Mouse (Mus musculus): Measurements from ENCODE around the gene Unc13b. TPM values are rescaled to one million over a fixed set of nuclear protein-coding genes. Genes with fewer than 3 reads are reported as not detected.

Unc13b gene
- polyA plus RNA-seq, 1 experiment: 66.7 TPM

DNA sequence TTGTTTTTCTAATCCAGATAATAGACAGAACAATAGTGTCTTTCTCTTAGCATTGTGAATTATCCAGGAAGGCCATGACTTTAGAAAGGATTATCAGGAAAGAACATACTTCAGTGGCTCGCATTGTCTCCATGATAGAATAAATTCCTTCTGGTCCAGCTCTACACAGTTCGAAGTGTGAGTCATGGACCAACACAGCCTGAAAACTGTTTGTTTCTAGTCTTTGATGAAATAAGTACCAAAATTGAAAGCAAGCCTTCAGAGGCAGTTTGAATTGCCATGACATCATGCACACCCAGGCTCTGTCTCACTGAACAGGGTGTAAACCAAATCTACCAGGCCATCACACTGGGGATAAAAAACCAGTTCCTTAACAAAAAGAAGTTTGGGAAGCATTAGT is 128.7 kb downstream of the Unc13b start:
- Histone ChIP-seq H3K4me1 (ENCODE audit: control insufficient read depth, insufficient read depth, low read length) (peaks cover 7% of the 10 kb centered on the region), H3K27ac (ENCODE audit: insufficient read depth, low read length) (no peak overlapping the region), H3K4me3 (ENCODE audit: insufficient read depth, low read length) (no peak overlapping the region)
- TF ChIP-seq CTCF (IDR thresholded peaks at IDR 0.05; ENCODE audit: extremely low read depth, insufficient read depth, low read length): no peak
- no peak for TF ChIP-seq POLR2A (IDR thresholded peaks at IDR 0.05; ENCODE audit: extremely low read depth, insufficient read depth, low read length)

DNA sequence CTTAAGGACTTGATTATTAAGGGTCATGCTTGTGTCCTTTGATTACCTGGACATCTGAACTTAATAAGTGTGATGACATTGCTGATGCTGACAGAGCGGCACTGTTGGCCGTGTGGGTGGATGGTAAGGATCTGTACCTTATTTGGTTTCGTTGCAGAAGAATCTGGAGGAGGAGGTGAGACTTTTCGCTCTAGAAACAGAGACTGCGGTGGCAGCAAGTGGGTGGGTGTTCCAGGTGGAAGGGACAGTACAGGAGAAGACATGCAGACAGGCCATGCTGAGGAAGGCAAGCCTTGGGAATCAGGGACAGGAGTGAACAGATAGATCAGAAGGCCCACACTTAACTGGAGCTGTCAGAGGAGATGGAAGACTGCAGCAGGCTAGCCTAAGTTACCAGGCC is 130.6 kb downstream of the Unc13b start:
- peaks cover 6% of the 10 kb centered on the region for H3K4me1 ChIP-seq (ENCODE audit: control insufficient read depth, insufficient read depth, low read length)
- no peak for TF ChIP-seq POLR2A (IDR thresholded peaks at IDR 0.05; ENCODE audit: extremely low read depth, insufficient read depth, low read length)
- TF ChIP-seq CTCF (IDR thresholded peaks at IDR 0.05; ENCODE audit: extremely low read depth, insufficient read depth, low read length): no peak
- H3K4me3 ChIP-seq (ENCODE audit: insufficient read depth, low read length): no peak overlapping the region
- no peak overlapping the region for H3K27ac ChIP-seq (ENCODE audit: insufficient read depth, low read length)

DNA sequence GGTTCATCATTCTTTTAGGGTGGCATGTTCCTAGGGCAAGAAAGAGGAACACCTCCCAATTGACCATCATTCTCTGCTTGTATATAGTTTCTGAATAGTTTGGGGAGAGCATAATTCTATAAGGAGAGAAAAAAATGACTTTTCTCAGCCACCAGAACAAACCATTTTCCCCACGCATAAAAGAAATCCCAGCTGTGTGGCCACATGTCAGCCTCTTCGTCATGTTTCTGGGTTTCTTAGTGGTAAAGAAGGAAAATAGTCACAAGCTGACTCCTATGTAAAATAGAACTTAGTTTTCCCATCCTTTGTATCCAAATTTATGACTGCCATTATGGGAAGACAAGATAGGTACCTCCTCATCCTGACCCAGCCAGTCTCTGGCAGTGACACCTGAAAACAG is 146.2 kb downstream of the Unc13b start:
- H3K27ac ChIP-seq (ENCODE audit: insufficient read depth, low read length): no peak overlapping the region
- no peak overlapping the region for H3K4me3 ChIP-seq (ENCODE audit: insufficient read depth, low read length)
- no peak for TF ChIP-seq POLR2A (IDR thresholded peaks at IDR 0.05; ENCODE audit: extremely low read depth, insufficient read depth, low read length)
- TF ChIP-seq CTCF (IDR thresholded peaks at IDR 0.05; ENCODE audit: extremely low read depth, insufficient read depth, low read length): no peak
- H3K4me1 ChIP-seq (ENCODE audit: control insufficient read depth, insufficient read depth, low read length): peaks cover 9% of the 10 kb centered on the region; the same call in 1 of the 2 replicates

DNA sequence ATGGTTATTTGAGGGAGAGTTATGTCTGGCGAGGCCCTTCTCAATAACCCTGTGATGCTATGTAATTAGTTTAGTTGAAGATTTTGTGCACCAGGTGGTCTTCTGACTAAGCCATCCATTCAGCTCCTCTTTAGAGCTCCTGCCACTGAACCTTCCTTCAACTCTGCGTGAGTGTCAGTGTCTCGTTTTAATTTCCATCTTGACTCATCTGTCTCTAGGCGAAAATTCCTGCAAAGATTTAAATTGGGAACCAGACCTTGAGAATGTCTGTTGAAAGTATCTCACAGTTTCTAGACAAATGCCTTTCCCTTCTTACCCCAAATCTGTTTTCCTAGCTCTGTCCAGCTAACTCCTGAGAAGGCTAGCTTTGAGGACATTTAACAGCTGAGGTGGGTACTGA is 146.8 kb downstream of the Unc13b start:
- Histone ChIP-seq H3K27ac (ENCODE audit: insufficient read depth, low read length) (0 out of 2 replicates have a peak overlapping the region, but pooled peaks have one; percentile 59), H3K4me1 (ENCODE audit: control insufficient read depth, insufficient read depth, low read length) (peaks cover 9% of the 10 kb centered on the region; the same call in 1 of the 2 replicates), H3K4me3 (ENCODE audit: insufficient read depth, low read length) (no peak overlapping the region)
- TF ChIP-seq CTCF (IDR thresholded peaks at IDR 0.05; ENCODE audit: extremely low read depth, insufficient read depth, low read length) (no peak), POLR2A (IDR thresholded peaks at IDR 0.05; ENCODE audit: extremely low read depth, insufficient read depth, low read length) (no peak)

DNA sequence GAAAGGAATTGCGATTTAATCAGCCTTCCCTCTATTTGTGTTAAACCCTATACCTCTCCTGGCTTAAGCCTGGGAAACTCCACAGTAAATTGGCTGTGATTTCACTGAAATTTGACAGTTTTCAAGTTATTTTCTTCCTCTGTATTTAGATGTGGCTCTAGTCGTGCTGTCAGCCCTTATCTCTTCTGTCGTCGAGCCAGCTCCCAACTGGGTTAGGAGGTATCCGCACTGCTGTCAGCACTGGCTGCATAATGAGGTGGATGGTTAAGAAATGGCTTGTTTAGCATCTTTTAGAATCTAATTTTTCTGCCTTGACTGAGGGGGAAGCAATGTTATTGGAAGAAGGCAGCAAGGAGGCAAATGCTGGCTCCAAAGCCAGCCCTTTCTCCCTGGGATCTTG is 148.2 kb downstream of the Unc13b start:
- no peak for TF ChIP-seq CTCF (IDR thresholded peaks at IDR 0.05; ENCODE audit: extremely low read depth, insufficient read depth, low read length)
- no peak overlapping the region for H3K27ac ChIP-seq (ENCODE audit: insufficient read depth, low read length)
- H3K4me1 ChIP-seq (ENCODE audit: control insufficient read depth, insufficient read depth, low read length): peaks cover 9% of the 10 kb centered on the region; the same call in 1 of the 2 replicates
- no peak overlapping the region for H3K4me3 ChIP-seq (ENCODE audit: insufficient read depth, low read length)

DNA sequence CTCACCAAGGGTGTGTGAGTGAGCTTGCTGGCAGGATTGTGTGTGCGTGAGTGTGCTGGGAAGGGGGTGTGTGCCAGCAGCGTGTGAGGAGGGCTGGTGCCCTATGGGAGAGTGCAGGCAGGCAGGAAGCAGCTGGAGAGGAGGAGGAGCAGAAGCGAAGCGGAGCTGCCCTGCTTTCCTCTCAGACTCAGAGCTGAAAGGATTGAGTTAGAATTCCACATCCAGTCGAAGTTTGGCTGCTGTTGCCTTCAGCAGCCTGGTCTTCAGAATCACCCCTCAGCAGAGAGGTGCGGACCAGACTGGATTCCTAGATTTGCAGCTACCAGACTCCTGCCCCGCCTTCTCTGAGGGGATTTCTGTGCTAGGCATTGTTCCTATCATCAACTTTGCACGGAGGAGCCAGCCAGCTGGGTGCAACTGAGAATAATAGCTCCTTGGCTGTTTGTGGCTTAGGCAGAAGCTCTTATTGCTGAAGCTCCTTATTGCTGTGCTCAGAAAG is 150.4 kb downstream of the Unc13b start:
- Histone ChIP-seq H3K27ac (ENCODE audit: insufficient read depth, low read length) (0 out of 2 replicates have a peak overlapping the region, but pooled peaks have one; percentile 4), H3K4me1 (ENCODE audit: control insufficient read depth, insufficient read depth, low read length) (peaks cover 9% of the 10 kb centered on the region; the same call in 1 of the 2 replicates), H3K4me3 (ENCODE audit: insufficient read depth, low read length) (peak overlapping the region; percentile 63)
- TF ChIP-seq POLR2A (IDR thresholded peaks at IDR 0.05; ENCODE audit: extremely low read depth, insufficient read depth, low read length): peak; percentile 75
- TF ChIP-seq CTCF (IDR thresholded peaks at IDR 0.05; ENCODE audit: extremely low read depth, insufficient read depth, low read length): no peak

DNA sequence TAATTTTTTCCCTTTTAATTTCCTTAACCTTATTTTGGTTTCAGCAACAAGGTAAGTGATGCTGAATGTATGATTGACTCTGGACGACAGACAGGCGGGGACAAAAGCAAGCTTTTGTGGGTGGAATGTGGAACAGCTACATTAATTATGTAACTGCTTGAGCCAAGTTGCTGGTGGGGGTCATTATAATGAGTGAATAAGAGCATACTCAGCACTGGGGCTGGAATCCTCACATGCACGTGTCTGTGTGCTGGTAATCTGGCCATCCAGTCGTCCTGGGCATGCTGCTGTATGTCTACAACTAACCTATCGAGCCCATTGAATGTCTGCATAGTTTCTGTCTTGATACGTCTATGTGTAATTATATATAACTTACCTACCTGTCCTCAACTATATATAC is 150.9 kb downstream of the Unc13b start:
- 0 out of 2 replicates have a peak overlapping the region, but pooled peaks have one; percentile 4 for H3K27ac ChIP-seq (ENCODE audit: insufficient read depth, low read length)
- H3K4me3 ChIP-seq (ENCODE audit: insufficient read depth, low read length): peak overlapping the region; percentile 63
- H3K4me1 ChIP-seq (ENCODE audit: control insufficient read depth, insufficient read depth, low read length): peaks cover 9% of the 10 kb centered on the region; the same call in 1 of the 2 replicates
- TF ChIP-seq POLR2A (IDR thresholded peaks at IDR 0.05; ENCODE audit: extremely low read depth, insufficient read depth, low read length): no peak
- TF ChIP-seq CTCF (IDR thresholded peaks at IDR 0.05; ENCODE audit: extremely low read depth, insufficient read depth, low read length): no peak

DNA sequence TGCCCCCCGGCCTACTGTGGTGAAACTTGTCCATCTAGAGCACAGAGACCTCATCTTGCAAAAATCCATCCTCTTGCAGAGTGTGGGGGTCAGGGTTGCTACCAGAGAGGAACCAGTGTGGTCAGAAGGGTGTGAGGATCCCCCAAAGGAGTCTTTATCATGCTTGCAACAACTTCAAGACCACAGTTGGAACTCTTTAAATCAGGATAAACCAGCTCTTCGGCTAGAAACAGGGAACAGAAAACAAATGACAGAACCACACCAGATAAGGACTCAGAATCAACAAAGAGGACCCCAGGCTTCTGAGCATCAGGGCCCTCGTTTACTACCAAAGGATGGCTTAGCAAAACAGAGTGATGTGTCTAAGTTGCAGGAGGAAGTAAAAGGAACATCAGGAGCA is 157.7 kb downstream of the Unc13b start:
- H3K4me1 ChIP-seq (ENCODE audit: control insufficient read depth, insufficient read depth, low read length): peaks cover 2% of the 10 kb centered on the region; the same call in 1 of the 2 replicates
- H3K27ac ChIP-seq (ENCODE audit: insufficient read depth, low read length): no peak overlapping the region
- no peak overlapping the region for H3K4me3 ChIP-seq (ENCODE audit: insufficient read depth, low read length)
- TF ChIP-seq CTCF (IDR thresholded peaks at IDR 0.05; ENCODE audit: extremely low read depth, insufficient read depth, low read length): no peak
- TF ChIP-seq POLR2A (IDR thresholded peaks at IDR 0.05; ENCODE audit: extremely low read depth, insufficient read depth, low read length): no peak

DNA sequence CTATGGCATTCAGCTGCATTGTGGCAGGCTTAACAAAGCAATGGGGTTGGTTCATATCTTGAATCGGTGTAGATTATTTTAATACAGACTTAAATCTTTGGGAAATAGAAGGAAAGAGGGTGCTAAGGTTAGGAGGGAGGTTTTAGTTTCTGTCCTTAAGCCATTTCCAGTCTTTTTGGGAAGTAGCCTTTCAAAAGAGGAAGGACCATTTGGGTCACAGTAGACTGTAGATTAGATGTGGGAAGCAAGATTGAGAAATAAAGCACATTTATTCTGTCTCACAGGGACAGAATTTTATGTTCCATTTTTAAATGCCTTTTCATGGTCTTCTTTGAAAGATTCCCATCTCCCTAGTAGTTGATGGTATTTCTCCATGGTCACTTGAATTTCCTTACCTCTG is 159.2 kb downstream of the Unc13b start:
- no peak for TF ChIP-seq CTCF (IDR thresholded peaks at IDR 0.05; ENCODE audit: extremely low read depth, insufficient read depth, low read length)
- no peak for TF ChIP-seq POLR2A (IDR thresholded peaks at IDR 0.05; ENCODE audit: extremely low read depth, insufficient read depth, low read length)
- Histone ChIP-seq H3K4me3 (ENCODE audit: insufficient read depth, low read length) (no peak overlapping the region), H3K27ac (ENCODE audit: insufficient read depth, low read length) (no peak overlapping the region), H3K4me1 (ENCODE audit: control insufficient read depth, insufficient read depth, low read length) (peaks cover 2% of the 10 kb centered on the region; the same call in 1 of the 2 replicates)

DNA sequence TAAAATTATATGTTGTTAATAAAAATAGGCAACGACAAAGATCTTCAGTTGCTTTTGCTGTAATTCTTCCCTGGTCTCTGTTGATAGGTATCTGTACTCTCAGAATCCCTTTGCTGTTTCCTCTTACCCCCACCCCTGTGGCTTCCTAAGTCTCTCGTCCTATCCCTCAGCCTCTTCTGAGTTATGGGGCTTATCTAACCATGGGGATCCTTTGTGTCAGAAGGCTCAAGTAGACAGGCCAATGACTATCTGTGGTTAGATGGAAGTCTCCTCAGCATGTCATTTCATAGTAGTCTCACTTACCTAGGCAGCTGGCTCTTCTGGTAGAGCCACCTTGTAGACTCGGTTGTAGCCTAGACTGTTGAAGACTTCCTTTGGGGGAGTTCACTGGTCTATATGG is 173.1 kb downstream of the Unc13b start:
- TF ChIP-seq CTCF (IDR thresholded peaks at IDR 0.05; ENCODE audit: extremely low read depth, insufficient read depth, low read length) (no peak), POLR2A (IDR thresholded peaks at IDR 0.05; ENCODE audit: extremely low read depth, insufficient read depth, low read length) (no peak)
- Histone ChIP-seq H3K4me1 (ENCODE audit: control insufficient read depth, insufficient read depth, low read length) (no peaks in the 10 kb centered on the region), H3K4me3 (ENCODE audit: insufficient read depth, low read length) (no peak overlapping the region), H3K27ac (ENCODE audit: insufficient read depth, low read length) (no peak overlapping the region)

Measured in cortical plate, adult 2 months (tissue).